Mouse (Mus musculus): ENCODE measurements around the gene Ctxn1.

Ctxn1 gene

GRCm38 (mm10) chr8:4214006-4214980 is 44.8 kb downstream of the Ctxn1 start:
- DNase-seq (ENCODE audit: low spot score) = peak; percentile 72

DNA sequence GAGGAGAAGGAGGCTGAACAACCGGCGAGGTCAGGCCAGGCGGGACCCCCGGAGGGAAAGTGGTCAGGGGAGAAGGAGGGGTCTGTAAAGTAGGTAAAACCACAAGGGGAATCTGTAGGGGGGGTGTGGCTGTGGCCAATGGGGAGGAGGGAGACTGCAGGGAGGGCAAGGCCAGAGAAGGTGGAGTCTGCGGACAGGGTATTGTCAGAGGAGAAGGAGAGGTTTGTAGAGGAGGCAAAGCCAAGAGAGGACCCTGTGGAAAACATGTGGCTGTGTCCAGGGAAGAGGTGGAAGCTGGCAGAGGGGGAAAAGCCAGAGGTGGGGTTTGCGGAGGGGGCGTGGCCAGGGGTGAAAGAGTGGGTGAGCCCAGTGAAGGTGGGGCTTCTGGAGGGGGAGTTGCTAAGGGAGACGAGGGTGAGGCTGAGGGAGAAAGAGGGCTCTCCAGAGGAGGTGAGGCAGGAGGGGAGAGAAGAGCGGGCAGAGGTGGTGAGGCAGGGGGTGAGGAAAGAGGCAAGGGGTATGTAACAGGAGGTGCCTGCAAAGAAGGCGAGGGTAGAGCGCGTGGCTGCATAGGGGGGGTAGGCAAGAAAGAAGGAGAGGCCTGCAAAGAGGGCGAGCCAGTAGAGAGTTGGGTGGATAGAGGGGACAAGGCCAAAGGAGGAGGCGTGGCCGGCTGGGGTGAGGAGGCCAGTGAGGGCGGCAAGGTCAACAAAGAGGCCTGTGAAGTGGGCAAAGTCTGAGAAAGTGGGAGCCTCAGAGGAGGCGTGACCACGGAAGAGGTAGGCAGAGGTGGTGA is 45.7 kb downstream of the Ctxn1 start:
- peak; percentile 55 for DNase-seq (ENCODE audit: low spot score)

- DNase-seq (ENCODE audit: low spot score) = peak; percentile 42
These were observed 46.3 kb downstream of the Ctxn1 start for GRCm38 (mm10) chr8:4212809-4213209.

- no peak for DNase-seq (ENCODE audit: low spot score)
These were observed 48.0 kb downstream of the Ctxn1 start for GRCm38 (mm10) chr8:4211097-4211496.
